Mouse (Mus musculus) liver, adult 2 months (tissue): Measurements from ENCODE around the gene Stx16. TPM values are rescaled to one million over a fixed set of nuclear protein-coding genes. Genes with fewer than 3 reads are reported as not detected.
A peak's percentile ranks its signal among the peaks of the same experiment; 100 is the strongest.

Experiments
- DNase-seq: peaks from one replicate; pipeline ENCODE4 v3.0.0-alpha.2; 2011; ENCODE audit warnings: low read depth, low spot score; ENCODE audit errors: extremely low read depth
- H3K27ac ChIP-seq: fragments of 200-500 bp; replicated peaks from 2 replicates; pipeline ENCODE4 v1.5.1; 2012; ENCODE audit warnings: low read depth, mild to moderate bottlenecking, control low read depth, inconsistent platforms, low read length; ENCODE audit not compliant: insufficient read depth
- H3K27me3 ChIP-seq: fragments of 200-500 bp; 2 replicates; pipeline ENCODE4 v1.6.1; 2012; ENCODE audit warnings: mild to moderate bottlenecking, moderate library complexity, low read length, inconsistent platforms; ENCODE audit not compliant: control insufficient read depth, insufficient read depth
- H3K36me3 ChIP-seq: fragments of 200-500 bp; 2 replicates; pipeline ENCODE4 v1.6.1; 2012; ENCODE audit warnings: low read length, inconsistent platforms; ENCODE audit not compliant: control insufficient read depth, insufficient read depth
- H3K4me1 ChIP-seq: fragments of 200-500 bp; 2 replicates; pipeline ENCODE4 v1.6.1; 2011; ENCODE audit warnings: low read length; ENCODE audit not compliant: control insufficient read depth, insufficient read depth
- H3K4me3 ChIP-seq: fragments of 200-500 bp; 2 replicates; pipeline ENCODE4 v1.5.1; 2011; ENCODE audit warnings: low read depth, mild to moderate bottlenecking, control low read depth, low read length, moderate library complexity; ENCODE audit not compliant: insufficient read depth
- H3K79me2 ChIP-seq: fragments of 200-500 bp; 2 replicates; pipeline ENCODE4 v1.6.1; 2012; ENCODE audit warnings: inconsistent platforms, mild to moderate bottlenecking, low read length, moderate library complexity; ENCODE audit not compliant: control insufficient read depth, insufficient read depth
- H3K9ac ChIP-seq: fragments of 200-500 bp; 2 replicates; pipeline ENCODE4 v1.6.1; 2012; ENCODE audit warnings: low read depth, mild to moderate bottlenecking, control low read depth, inconsistent platforms, low read length
- CTCF ChIP-seq: fragments of 200-500 bp; IDR thresholded peaks from 2 replicates; pipeline ENCODE4 v1.5.1; 2011; ENCODE audit warnings: low read depth, low read length, control low read depth
- POLR2A ChIP-seq: fragments of 200-500 bp; IDR thresholded peaks from 2 replicates; pipeline ENCODE4 v1.6.1; 2011; ENCODE audit warnings: low read length, control low read depth; ENCODE audit not compliant: insufficient read depth; ENCODE audit errors: extremely low read depth
- WGBS: fragments of 180-500 bp; shearing (Covaris S2); methylation state at CpG from one replicate; pipeline ENCODE4 v1.1.7; 2018; 5-methylcytosine and 5-hydroxymethylcytosine counted together
- polyA plus RNA-seq: library from polyadenylated mRNA; depleted of rRNA; stranded (reverse); fragments of >200 nt; gene quantifications from 2 replicates; pipeline ENCODE4 v1.2.3, GENCODE M21; 2012
- total RNA-seq: library from RNA; depleted of rRNA; stranded (reverse); fragments of >200 nt; gene quantifications from 2 replicates; pipeline ENCODE4 v1.2.3, GENCODE M21; 2014

Stx16 gene
- total and polyA plus RNA-seq, 2 experiments = 10.5 to 14.6 TPM

- Histone ChIP-seq H3K36me3 (no peaks in the 10 kb centered on the region), H3K4me3 (no peak overlapping the region), H3K4me1 (peaks cover 6% of the 10 kb centered on the region), H3K27me3 (no peaks in the 10 kb centered on the region), H3K27ac (no peak overlapping the region), H3K9ac (no peak overlapping the region), H3K79me2 (peaks cover 10% of the 10 kb centered on the region; the same call in 1 of the 2 replicates)
- DNase-seq = no peak
- 89% methylated on average over 5 of the region's 5 CpGs for WGBS
- TF ChIP-seq POLR2A = no peak
- no peak for TF ChIP-seq CTCF
Measured at GRCm38 (mm10) chr2:174073156-174073790, 2.8 kb upstream of the Stx16 start.

- Histone ChIP-seq H3K36me3 (no peaks in the 10 kb centered on the region), H3K9ac (peak overlapping the region; percentile 44; the same call in 1 of the 2 replicates), H3K4me1 (peaks cover 6% of the 10 kb centered on the region), H3K4me3 (peak overlapping the region; percentile 6; the same call in 1 of the 2 replicates), H3K27me3 (no peaks in the 10 kb centered on the region), H3K27ac (no peak overlapping the region), H3K79me2 (peaks cover 10% of the 10 kb centered on the region; the same call in 1 of the 2 replicates)
- no peak for DNase-seq
- TF ChIP-seq CTCF = no peak
- TF ChIP-seq POLR2A = no peak
- WGBS = 32% methylated on average over 10 of the region's 13 CpGs
Measured at GRCm38 (mm10) chr2:174074621-174075020, 1.5 kb upstream of the Stx16 start.

- no peak for DNase-seq
- Histone ChIP-seq H3K9ac (peak overlapping the region; percentile 44), H3K27ac (peak overlapping the region; percentile 14; the same call in 1 of the 2 replicates), H3K4me3 (peak overlapping the region; percentile 23; the same call in 1 of the 2 replicates), H3K27me3 (no peaks in the 10 kb centered on the region), H3K36me3 (no peaks in the 10 kb centered on the region), H3K79me2 (peaks cover 10% of the 10 kb centered on the region; the same call in 1 of the 2 replicates), H3K4me1 (peaks cover 6% of the 10 kb centered on the region)
- 16% methylated on average over 22 of the region's 22 CpGs for WGBS
- no peak for TF ChIP-seq POLR2A
- no peak for TF ChIP-seq CTCF
Measured at GRCm38 (mm10) chr2:174075072-174075570, 987 bp upstream of the Stx16 start.

GRCm38 (mm10) chr2:174076433-174076824 lies 321 bp downstream of the Stx16 start:
- WGBS = 0% methylated on average over 22 of the region's 22 CpGs
- Histone ChIP-seq H3K36me3 (no peaks in the 10 kb centered on the region), H3K27me3 (no peaks in the 10 kb centered on the region), H3K4me1 (peaks cover 6% of the 10 kb centered on the region), H3K27ac (peak overlapping the region; percentile 64), H3K79me2 (peaks cover 13% of the 10 kb centered on the region; the same call in 1 of the 2 replicates), H3K9ac (peak overlapping the region; percentile 91), H3K4me3 (peak overlapping the region; percentile 98)
- TF ChIP-seq CTCF (no peak), POLR2A (no peak)
- no peak for DNase-seq

- Histone ChIP-seq H3K36me3 (no peaks in the 10 kb centered on the region), H3K79me2 (peaks cover 17% of the 10 kb centered on the region; the same call in 1 of the 2 replicates), H3K4me1 (peaks cover 6% of the 10 kb centered on the region), H3K27ac (peak overlapping the region; percentile 64), H3K9ac (peak overlapping the region; percentile 91), H3K4me3 (peak overlapping the region; percentile 98), H3K27me3 (no peaks in the 10 kb centered on the region)
- DNase-seq = peak; percentile 35
- TF ChIP-seq CTCF = no peak
- no peak for TF ChIP-seq POLR2A
- under 1% methylated on average over 19 of the region's 19 CpGs for WGBS
Measured at GRCm38 (mm10) chr2:174077004-174077695, 1.0 kb downstream of the Stx16 start.

- Histone ChIP-seq H3K27me3 (no peaks in the 10 kb centered on the region), H3K79me2 (peaks cover 18% of the 10 kb centered on the region; the same call in 1 of the 2 replicates), H3K36me3 (no peaks in the 10 kb centered on the region), H3K27ac (no peak overlapping the region), H3K4me3 (no peak overlapping the region), H3K9ac (no peak overlapping the region), H3K4me1 (peaks cover 6% of the 10 kb centered on the region)
- DNase-seq = peak; percentile 30
- WGBS = 23% methylated on average over 11 of the region's 11 CpGs
- TF ChIP-seq POLR2A (no peak), CTCF (no peak)
Measured at GRCm38 (mm10) chr2:174077776-174078338, 1.7 kb downstream of the Stx16 start.
